Mouse (Mus musculus) neutrophil, adult 5-6 weeks (primary cell): ENCODE results near the gene Pten. TPM values are rescaled to one million over a fixed set of nuclear protein-coding genes. Genes with fewer than 3 reads are reported as not detected.

Experiments used
- ATAC-seq: fragments of 151-379, 151-347 bp; 2 replicates; pipeline ENCODE4 v1.8.0; 2017; ENCODE audit warnings: mild to moderate bottlenecking, moderate TSS enrichment; ENCODE audit not compliant: insufficient number of reproducible peaks, poor library complexity, low FRiP score, severe bottlenecking; ENCODE audit errors: extremely low read depth
- total RNA-seq: library from RNA; stranded (forward); fragments of 200-1000 nt; gene quantifications from 2 replicates; pipeline ENCODE4 v1.2.3, GENCODE M21; 2017

Pten gene
- total RNA-seq, 1 experiment from 2014 or later = 335 TPM

DNA sequence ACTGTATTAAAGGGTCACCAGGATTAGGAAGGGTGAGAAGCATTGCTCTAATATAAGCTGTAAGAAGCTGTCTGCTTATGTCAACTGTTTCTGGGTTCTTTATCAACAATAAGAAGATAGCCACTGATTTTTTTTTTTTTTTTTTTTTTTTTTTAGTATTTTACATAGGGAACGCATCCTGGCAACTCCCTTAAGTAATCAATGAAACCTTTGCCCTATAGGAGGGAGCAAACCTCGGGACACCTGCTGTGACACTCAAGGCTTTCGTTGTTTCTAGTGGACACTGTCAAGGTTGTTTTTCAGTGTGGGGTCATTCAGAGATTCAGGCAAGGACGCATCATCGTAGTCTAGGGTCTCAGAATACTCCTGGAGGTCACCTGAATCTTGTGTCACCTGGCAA lies 111.3 kb downstream of the Pten start:
- ATAC-seq = no peak

DNA sequence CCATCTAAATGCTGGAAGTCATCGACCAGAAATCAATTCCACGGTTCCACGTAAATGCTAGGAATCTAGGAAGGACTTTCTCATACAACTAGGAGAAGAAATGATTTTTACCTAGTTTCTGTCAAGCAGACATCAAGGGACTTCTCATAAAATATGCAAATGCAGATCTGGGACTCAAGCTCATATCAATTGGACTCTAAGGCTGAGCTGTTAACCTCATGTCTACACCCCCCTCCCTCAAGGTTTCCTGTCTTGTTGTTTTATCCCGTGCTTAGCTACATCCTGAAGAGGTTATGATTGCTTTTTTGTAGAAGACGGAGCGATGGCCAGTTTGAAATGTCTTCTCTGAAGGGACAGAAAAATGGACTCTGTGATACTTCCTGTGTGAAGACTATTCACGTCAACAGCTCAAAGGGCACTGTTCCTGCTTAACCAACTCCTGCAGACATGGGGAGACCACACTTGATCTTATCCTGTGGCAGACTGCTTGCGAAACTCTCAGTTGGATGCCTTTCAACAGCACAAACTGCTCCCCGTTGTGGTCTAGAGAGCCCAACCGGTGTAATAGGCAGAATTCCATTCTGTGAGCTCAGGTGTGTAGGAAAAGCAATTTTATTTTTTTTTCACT lies 111.9 kb downstream of the Pten start:
- 0 out of 2 replicates have a peak, but pooled peaks have one; percentile 39 for ATAC-seq

DNA sequence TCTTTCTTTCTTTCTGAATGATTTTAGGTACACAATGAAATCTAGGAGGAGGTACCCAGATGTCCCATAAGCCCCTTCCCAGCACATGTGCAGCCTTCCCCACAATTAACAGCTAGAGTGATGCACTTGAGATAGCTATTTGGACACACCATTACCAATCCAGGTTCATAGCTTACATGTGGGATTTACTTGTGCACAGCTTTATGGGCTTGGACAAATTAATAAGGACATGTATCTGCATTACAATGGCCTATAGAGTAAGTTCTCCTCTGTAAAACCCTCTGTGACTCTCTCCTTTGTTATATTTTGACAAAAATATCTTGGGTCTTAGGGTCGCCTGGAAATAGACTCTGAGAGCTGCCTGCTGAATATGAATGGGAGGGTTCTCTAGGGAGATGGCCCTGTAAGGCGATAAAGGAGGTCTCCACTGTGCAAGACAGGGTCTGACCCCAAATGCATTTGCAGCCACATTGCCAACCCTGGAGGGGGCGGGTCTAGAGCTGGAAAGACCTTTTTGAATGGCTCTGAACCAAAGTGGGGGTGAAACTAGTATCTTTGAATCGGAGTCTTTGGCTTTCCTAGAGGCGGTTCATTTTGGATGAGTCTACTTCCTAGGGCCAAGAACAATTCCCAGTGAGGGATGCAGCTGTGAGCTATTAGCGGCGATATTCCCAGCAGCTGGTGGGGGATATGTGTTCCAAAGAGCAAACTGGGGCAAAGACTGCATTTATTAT lies 116.8 kb downstream of the Pten start:
- no peak for ATAC-seq

Other genes starting within 250 kb of the Pten start
- 0.74 and 1.0 TPM in 2 replicates for gene Papss2, start 161.7 kb upstream of the Pten start, total RNA-seq
- 49.7 and 50.3 TPM in 2 replicates for gene Atad1, start 17.7 kb upstream of the Pten start, total RNA-seq